Mouse (Mus musculus) myocyte (in vitro differentiated cells): ENCODE measurements around the gene Slc25a28.

Experiments used
- POLR2A ChIP-seq: IDR thresholded peaks from one replicate; pipeline ENCODE4 v1.6.1; 2011; ENCODE audit warnings: low read depth, mild to moderate bottlenecking, control low read depth, moderate library complexity; ENCODE audit not compliant: insufficient read length
- TCF12 ChIP-seq: IDR thresholded peaks from one replicate; pipeline ENCODE4 v1.6.1; 2011; ENCODE audit warnings: mild to moderate bottlenecking, control low read depth; ENCODE audit not compliant: poor library complexity, insufficient read depth, severe bottlenecking

DNA sequence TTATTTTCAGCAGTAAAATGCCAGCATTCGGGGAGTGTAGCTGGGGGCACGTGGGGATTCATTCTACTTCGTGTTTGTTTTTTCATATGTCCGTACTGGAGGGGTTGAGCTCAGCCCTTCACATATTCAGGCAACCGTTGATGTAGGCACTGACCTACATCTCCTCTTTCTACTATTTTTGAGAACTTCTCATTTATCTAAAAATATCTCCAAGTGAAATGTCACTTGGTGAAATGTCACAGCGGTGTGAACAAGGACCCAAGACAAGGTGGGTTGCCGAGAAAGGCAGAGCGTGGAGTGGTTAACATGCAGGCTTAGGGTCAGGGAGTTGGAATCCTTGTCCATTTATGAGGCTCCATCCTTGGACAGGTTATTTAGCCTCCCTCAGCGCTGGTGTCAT, 27.4 kb downstream of the Slc25a28 start:
- TF ChIP-seq TCF12 (no peak), POLR2A (no peak)
